ENCODE assay signal across 15 mouse cellular contexts in genomic region chr19:29120311-29120710, GRCm38 (mm10).
"Had no signal": no experiment of that assay in that cellular context is flagged by ENCODE, and none has a peak within 500 bp of the region (broad histone marks: within the 10 kb centered on the region; RNA-seq: fewer than 3 reads in every experiment).

No protein-coding gene starts in this region.

- DNase-seq: layer of hippocampus, adult 9-11 months; liver; lung, adult 2 months; lung, postnatal 14 days; lung, postnatal 4 days; midbrain, embryonic 14.5 days; thymus, adult 18-20 months; thymus, postnatal 36 days had no signal

- H3K27ac ChIP-seq: intestine, embryonic 15.5 days; layer of hippocampus, adult 2 months; limb, embryonic 10.5 days; limb, embryonic 13.5 days; liver, embryonic 15.5 days had no signal

- H3K9me3 ChIP-seq: intestine, embryonic 15.5 days; limb, embryonic 10.5 days; limb, embryonic 13.5 days; liver, embryonic 15.5 days had no signal

- H3K27me3 ChIP-seq: intestine, embryonic 15.5 days; limb, embryonic 13.5 days; liver, embryonic 15.5 days had no signal

- H3K9ac ChIP-seq: intestine, embryonic 15.5 days; limb, embryonic 13.5 days; liver, embryonic 15.5 days had no signal

- H3K4me1 ChIP-seq: intestine, embryonic 15.5 days; limb, embryonic 10.5 days; limb, embryonic 13.5 days; liver, embryonic 15.5 days had no signal

- ATAC-seq: hindbrain, embryonic 16.5 days; intestine, embryonic 15.5 days had no signal

- H3K4me3 ChIP-seq: intestine, embryonic 15.5 days; layer of hippocampus, adult 2 months; limb, embryonic 10.5 days; limb, embryonic 13.5 days; liver, embryonic 15.5 days had no signal

- H3K4me2 ChIP-seq: intestine, embryonic 15.5 days; limb, embryonic 13.5 days; liver, embryonic 15.5 days; midbrain, embryonic 11.5 days had no signal
